Mouse (Mus musculus): Measurements from ENCODE around the gene Kif1a. TPM values are rescaled to one million over a fixed set of nuclear protein-coding genes. Genes with fewer than 3 reads are reported as not detected.
A peak's percentile ranks its signal among the peaks of the same experiment; 100 is the strongest.
"Not testable (repeated sequence)": the region's sequence is repeated elsewhere in the genome, so short reads cannot be mapped to it uniquely, and the experiment has no call there.

Kif1a gene
- total RNA-seq, 2 experiments from 2014 or later: 0.94 to 1.6 TPM

DNA sequence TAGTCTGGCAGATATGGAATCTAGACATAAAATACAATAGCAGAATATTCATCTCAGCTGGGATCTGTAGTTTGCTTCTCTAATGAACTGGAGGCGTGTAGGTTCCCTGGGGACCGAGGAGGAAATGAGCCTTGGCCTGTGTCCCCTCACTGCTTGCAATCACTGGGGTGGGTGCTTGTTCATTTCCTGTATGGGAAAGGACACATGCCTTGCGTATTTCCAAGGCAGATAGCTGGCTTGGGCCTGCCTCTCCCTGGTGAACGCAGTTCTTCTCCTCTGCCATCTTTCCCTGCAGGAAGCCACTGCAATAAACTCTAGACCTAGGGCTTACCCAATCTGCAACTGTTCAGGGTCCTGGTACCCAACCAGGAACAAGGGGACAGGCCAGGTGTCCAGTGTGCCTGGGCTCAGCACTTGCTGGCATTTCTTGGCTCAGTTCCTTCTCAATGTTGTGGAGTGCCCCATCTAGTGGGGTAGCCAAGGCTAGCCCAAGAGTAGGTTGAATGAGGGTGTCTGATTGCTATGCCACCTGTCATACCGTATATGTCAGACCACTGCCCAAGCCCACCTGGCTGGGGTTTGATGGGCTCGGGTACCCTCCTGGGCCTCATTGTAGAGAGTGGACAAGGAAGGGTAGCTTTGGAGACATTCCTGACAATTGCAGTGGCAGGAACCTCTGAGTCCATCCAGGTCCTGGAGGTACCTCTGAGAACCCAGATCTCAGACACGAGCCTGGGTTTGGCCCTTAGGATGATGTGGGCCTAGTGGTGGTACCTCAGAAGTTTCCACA is 120.5 kb downstream of the Kif1a start:
- intact Hi-C loops (cut with DNase I): loop anchor here (2.0 kb wide), 1 partner anchor 22 kb away; no protein-coding TSS in a partner anchor
- DNase-seq (ENCODE audit: low spot score): peak; percentile 68

DNA sequence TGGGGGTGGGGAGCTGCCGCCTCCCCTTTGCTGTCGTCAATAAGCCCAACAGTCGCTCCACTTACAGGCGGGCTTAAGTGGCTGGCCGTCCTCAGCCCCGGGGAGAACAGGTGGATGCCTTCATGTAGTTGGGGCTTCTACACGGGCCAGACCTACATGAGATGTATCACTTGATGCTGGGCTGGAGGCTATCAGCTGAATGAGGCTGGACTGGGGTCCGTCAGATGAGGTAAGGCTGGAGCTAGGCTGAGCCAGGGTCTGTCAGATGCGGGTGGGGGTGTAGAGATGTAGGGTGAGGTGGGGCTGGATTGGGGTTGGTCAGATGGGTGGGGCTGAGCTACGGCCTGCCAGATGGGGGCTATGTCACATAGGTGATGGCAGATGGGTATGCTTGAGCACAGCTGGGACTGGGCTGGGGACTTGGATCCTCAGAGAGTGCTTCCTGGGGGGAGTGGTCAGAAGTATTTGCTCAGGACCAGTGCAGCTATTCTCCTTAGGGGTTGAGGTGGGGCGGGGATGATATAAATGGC is 122.6 kb downstream of the Kif1a start:
- no peak for DNase-seq (ENCODE audit: low spot score)
- intact Hi-C loops (cut with DNase I): no loop called here

DNA sequence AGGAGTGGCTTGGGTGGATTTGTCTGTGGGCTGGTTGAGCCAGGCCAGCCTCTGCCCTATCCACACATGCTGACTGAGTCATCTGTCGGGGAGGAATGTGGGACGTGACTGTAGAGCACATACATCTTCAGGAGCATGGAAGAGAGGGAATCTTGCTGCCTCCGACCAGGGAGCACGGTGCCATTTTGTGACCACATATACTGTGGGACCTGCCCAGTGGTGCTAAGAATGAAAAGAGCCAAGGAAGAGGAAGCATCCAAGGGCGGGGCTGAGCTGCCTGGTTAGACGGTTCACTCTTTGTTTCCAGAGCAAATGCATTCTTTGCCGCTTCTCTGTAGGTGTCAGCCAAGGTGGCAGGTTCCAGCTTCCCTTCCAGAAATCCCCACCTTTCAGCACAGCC is 123.1 kb downstream of the Kif1a start:
- intact Hi-C loops (cut with DNase I): no loop called here
- no peak for DNase-seq (ENCODE audit: low spot score)

DNA sequence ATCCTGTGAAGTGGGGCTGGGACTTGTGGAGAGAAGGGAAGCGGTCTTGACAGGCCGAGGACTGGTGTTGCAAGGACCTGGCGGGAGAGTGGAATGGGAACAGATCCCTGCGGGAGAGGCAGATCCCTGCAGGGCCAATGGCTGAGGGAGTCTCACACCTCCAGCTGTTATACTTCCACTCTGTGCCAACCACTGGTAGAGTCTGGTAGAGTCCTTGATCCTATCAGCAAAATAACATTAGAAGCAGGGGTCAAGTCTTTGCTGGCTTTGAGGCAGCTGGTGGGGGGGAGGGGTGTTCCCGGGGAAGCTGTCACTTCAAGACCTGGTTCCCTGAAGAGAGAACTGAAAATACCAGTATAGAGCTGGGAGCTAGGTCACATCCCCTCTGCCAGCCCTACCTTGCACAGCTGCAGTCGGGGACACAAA is 125.6 kb downstream of the Kif1a start:
- no peak for DNase-seq (ENCODE audit: low spot score)

DNA sequence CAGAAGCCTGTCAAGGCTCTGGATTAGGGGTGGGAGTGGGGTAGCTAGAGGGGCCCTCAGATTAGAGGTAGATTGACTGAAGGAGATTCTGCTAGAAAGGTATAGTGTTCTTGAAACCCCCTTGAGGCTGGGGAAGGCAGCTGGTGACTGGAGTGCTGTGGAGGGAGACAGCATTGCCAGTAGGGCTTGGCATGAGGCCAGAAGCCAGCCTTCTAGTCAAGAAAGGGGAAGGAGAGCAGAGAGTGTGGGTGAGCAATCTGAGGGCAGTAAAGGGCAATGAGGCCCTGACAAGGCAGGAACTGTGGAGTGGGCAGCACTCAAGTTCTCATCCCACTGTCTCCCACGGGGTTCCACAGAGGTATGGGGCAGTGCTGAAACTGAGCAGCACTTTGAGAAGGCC is 128.9 kb downstream of the Kif1a start:
- intact Hi-C loops (cut with DNase I): no loop called here
- DNase-seq (ENCODE audit: low spot score): no peak

More for the DNA sequence above, 125.6 kb downstream of the Kif1a start:
- intact Hi-C loops (cut with DNase I): no loop called here

DNA sequence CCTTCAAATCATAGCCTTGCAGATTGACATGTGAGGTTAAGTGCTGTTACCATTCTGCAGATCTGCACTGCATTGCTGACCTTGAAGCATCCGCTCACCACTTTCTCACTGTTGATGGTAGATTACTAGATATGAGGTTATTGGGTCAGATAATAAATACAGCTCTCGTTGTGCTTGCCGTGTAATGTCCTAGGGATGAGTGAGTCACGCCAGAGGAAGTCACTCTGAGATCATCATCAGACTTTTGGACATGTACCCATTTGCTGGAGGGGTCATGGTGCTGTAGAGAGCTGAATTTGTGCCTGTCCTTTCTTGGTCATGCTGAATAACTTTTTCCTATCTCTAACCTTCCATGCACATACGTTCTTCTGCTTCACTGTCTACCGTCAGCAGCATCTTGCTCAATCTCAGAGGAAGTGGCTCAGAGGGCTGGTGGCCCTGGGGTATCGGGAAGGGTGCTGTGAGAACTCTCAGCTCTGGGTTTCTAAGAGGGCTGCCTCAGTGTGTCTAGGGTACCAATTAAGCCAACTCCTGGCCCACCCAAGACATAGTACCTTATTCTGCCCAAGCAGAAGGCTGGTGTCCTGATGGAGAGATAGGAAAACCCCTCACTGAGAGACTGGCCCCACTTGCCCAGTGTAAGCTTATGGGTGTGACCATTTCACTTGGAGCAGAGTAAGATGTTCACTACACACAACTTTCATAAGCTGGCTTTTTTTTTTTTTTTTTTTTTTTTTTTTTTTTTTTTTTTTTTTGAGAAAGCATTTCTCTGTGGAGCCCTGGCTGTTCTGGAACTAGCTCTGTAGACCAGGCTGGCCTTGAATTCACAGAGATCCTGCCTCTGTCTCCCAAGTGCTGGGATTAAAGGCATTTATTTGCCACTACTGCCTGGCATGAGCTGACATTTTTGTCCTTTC is 129.6 kb downstream of the Kif1a start:
- DNase-seq (ENCODE audit: low spot score): no peak
- intact Hi-C loops (cut with DNase I): no loop called here

DNA sequence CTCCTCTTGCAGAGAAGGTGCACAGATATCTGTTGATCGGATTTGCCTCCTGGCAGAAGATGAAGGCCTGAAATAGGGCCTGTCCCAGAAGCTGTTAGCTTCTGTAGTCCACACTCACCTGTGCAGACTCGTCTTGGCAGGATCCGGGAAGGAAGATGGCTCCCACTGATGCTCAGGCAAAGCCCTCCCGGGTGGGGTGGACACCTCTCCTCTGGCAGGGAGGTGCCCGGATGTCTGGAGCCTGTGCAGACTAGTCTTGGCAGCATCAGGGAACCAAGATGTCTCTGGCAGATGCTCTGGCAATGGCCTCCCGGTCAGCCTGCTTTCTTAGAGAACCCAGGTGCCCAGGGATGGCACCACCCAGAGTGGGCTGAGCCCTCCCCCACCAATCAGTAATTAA is 131.0 kb downstream of the Kif1a start:
- DNase-seq (ENCODE audit: low spot score); intact Hi-C loops (cut with DNase I): not testable (repeated sequence)

Other genes starting within 250 kb of the Kif1a start
- gene Ankmy1, start 199.0 kb downstream of the Kif1a start, total RNA-seq (2021): not detected
- 10 to 100 TPM; 11.9 to 13.2 TPM for gene Dusp28, start 195.0 kb downstream of the Kif1a start, total RNA-seq (2021)
- 10 to 100 TPM; 77.8 to 77.9 TPM for gene Rnpepl1, start 191.2 kb downstream of the Kif1a start, total RNA-seq (2021)
- 1 to 10 TPM; 6.9 TPM for gene Capn10, start 167.6 kb downstream of the Kif1a start, total RNA-seq (2021)
- gene Gpr35, start 151.1 kb downstream of the Kif1a start, total RNA-seq (2021): under 1 TPM; 0.36 to 0.75 TPM
- not detected for gene Aqp12, start 95.6 kb downstream of the Kif1a start, total RNA-seq (2021)
- not detected for gene Agxt, start 33.3 kb upstream of the Kif1a start, total RNA-seq (2021)
- not detected for gene 2310007B03Rik, start 59.0 kb upstream of the Kif1a start, total RNA-seq (2021)
- gene Crocc2, start 66.8 kb upstream of the Kif1a start, total RNA-seq (2021): under 1 TPM; 0.10 to 0.11 TPM
- gene Sned1, start 133.9 kb upstream of the Kif1a start, total RNA-seq (2021): 10 to 100 TPM; 10.4 to 12.8 TPM
- gene Mterf4, start 204.0 kb upstream of the Kif1a start, total RNA-seq (2021): 10 to 100 TPM; 14.6 to 15.7 TPM
- gene Ppp1r7, start 240.9 kb upstream of the Kif1a start, total RNA-seq (2021): 10 to 100 TPM; 23.4 to 29.2 TPM
- gene Pask, start 241.5 kb upstream of the Kif1a start, total RNA-seq (2021): 1 to 10 TPM in 1 of 2 experiments, under 1 TPM in 1; 0.39 to 1.2 TPM